Mouse (Mus musculus): ENCODE data around the gene Rab40b. TPM values are rescaled to one million over a fixed set of nuclear protein-coding genes. Genes with fewer than 3 reads are reported as not detected.

Rab40b gene
- total and polyA plus RNA-seq, 3 experiments: 0.39 TPM; not detected in 2

GRCm38 (mm10) chr11:121331641-121332040 is 56.4 kb downstream of the Rab40b start:
- no peaks in the 10 kb centered on the region for H3K4me1 ChIP-seq (ENCODE audit: control insufficient read depth in 1 of 2, insufficient read depth in 2 of 2, low read length in 2 of 2)
- H3K9me3 ChIP-seq (replicated peaks; ENCODE audit: insufficient read depth, low read length): no peaks in the 10 kb centered on the region
- TF ChIP-seq ZNF384 (IDR thresholded peaks at IDR 0.05; ENCODE audit: low read depth, low read length): no peak
- no peak for TF ChIP-seq MAX (IDR thresholded peaks at IDR 0.05; ENCODE audit: low read length)
- no peak for TF ChIP-seq POLR2AphosphoS5 (IDR thresholded peaks at IDR 0.05; ENCODE audit: borderline replicate concordance, low read depth, low read length)
- TF ChIP-seq EP300 (IDR thresholded peaks at IDR 0.05; ENCODE audit: low read depth in 1 of 2, low read length in 2 of 2): no peak
- TF ChIP-seq RAD21 (IDR thresholded peaks at IDR 0.05; ENCODE audit: low read depth, low read length): no peak
- H3K27me3 ChIP-seq (ENCODE audit: control insufficient read depth in 1 of 2, insufficient read depth in 2 of 2, low read length in 2 of 2): no peaks in the 10 kb centered on the region
- no peak for DNase-seq (ENCODE audit: low read depth, low spot score)
- H3K9ac ChIP-seq (ENCODE audit: control insufficient read depth, low read depth, low read length, poor library complexity, severe bottlenecking): no peak overlapping the region
- H3K27ac ChIP-seq (ENCODE audit: control insufficient read depth, low read depth, low read length): no peak overlapping the region
- peaks cover 0 to 59% of the 10 kb centered on the region in 2 experiments; a peak in 2 of 4 replicates for H3K36me3 ChIP-seq (ENCODE audit: control insufficient read depth in 1 of 2, insufficient read depth in 2 of 2, low read length in 2 of 2)
- H3K4me3 ChIP-seq (ENCODE audit: control insufficient read depth in 1 of 2, insufficient read depth in 1 of 2, low read depth in 2 of 2, low read length in 2 of 2): no peak overlapping the region
- no peaks in the 10 kb centered on the region; the same call in 1 of the 2 replicates for H3K79me2 ChIP-seq (ENCODE audit: control insufficient read depth, insufficient read depth, low read length, poor library complexity)

- Histone ChIP-seq H3K27me3 (ENCODE audit: control insufficient read depth in 1 of 2, insufficient read depth in 2 of 2, low read length in 2 of 2) (no peaks in the 10 kb centered on the region), H3K79me2 (ENCODE audit: control insufficient read depth, insufficient read depth, low read length, poor library complexity) (no peaks in the 10 kb centered on the region; the same call in 1 of the 2 replicates), H3K9ac (ENCODE audit: control insufficient read depth, low read depth, low read length, poor library complexity, severe bottlenecking) (no peak overlapping the region), H3K9me3 (replicated peaks; ENCODE audit: insufficient read depth, low read length) (no peaks in the 10 kb centered on the region), H3K4me3 (ENCODE audit: control insufficient read depth in 1 of 2, insufficient read depth in 1 of 2, low read depth in 2 of 2, low read length in 2 of 2) (no peak overlapping the region), H3K27ac (ENCODE audit: control insufficient read depth, low read depth, low read length) (no peak overlapping the region), H3K36me3 (ENCODE audit: control insufficient read depth in 1 of 2, insufficient read depth in 2 of 2, low read length in 2 of 2) (peaks cover 0 to 34% of the 10 kb centered on the region in 2 experiments; a peak in 2 of 4 replicates), H3K4me1 (ENCODE audit: control insufficient read depth in 1 of 2, insufficient read depth in 2 of 2, low read length in 2 of 2) (no peaks in the 10 kb centered on the region)
- TF ChIP-seq ZMIZ1 (IDR thresholded peaks at IDR 0.05; ENCODE audit: low read depth, low read length) (no peak), MAZ (IDR thresholded peaks at IDR 0.05; ENCODE audit: low read depth, low read length) (no peak), KAT2A (conservative IDR thresholded peaks at IDR 0.05; ENCODE audit: low read depth, low read length) (no peak), USF2 (IDR thresholded peaks at IDR 0.05; ENCODE audit: borderline replicate concordance in 1 of 2, insufficient read depth in 1 of 2, low read depth in 1 of 2, low read length in 2 of 2) (no peak), RAD21 (IDR thresholded peaks at IDR 0.05; ENCODE audit: low read depth, low read length) (no peak)
- no peak for DNase-seq (ENCODE audit: low read depth, low spot score)
Measured at GRCm38 (mm10) chr11:121328619-121329018, 59.4 kb downstream of the Rab40b start.

GRCm38 (mm10) chr11:121328206-121328605 is 59.8 kb downstream of the Rab40b start:
- Histone ChIP-seq H3K9me3 (replicated peaks; ENCODE audit: insufficient read depth, low read length) (no peaks in the 10 kb centered on the region), H3K4me1 (ENCODE audit: control insufficient read depth in 1 of 2, insufficient read depth in 2 of 2, low read length in 2 of 2) (no peaks in the 10 kb centered on the region), H3K36me3 (ENCODE audit: control insufficient read depth in 1 of 2, insufficient read depth in 2 of 2, low read length in 2 of 2) (peaks cover 0 to 30% of the 10 kb centered on the region in 2 experiments; a peak in 2 of 4 replicates), H3K27me3 (ENCODE audit: control insufficient read depth in 1 of 2, insufficient read depth in 2 of 2, low read length in 2 of 2) (no peaks in the 10 kb centered on the region), H3K27ac (ENCODE audit: control insufficient read depth, low read depth, low read length) (no peak overlapping the region), H3K79me2 (ENCODE audit: control insufficient read depth, insufficient read depth, low read length, poor library complexity) (no peaks in the 10 kb centered on the region), H3K4me3 (ENCODE audit: control insufficient read depth in 1 of 2, insufficient read depth in 1 of 2, low read depth in 2 of 2, low read length in 2 of 2) (no peak overlapping the region), H3K9ac (ENCODE audit: control insufficient read depth, low read depth, low read length, poor library complexity, severe bottlenecking) (no peak overlapping the region)
- no peak for DNase-seq (ENCODE audit: low read depth, low spot score)
- TF ChIP-seq GABPA (IDR thresholded peaks at IDR 0.05; ENCODE audit: low read depth, low read length) (no peak), TBP (IDR thresholded peaks at IDR 0.05; ENCODE audit: low read depth, low read length) (no peak), ETS1 (IDR thresholded peaks at IDR 0.05; ENCODE audit: low read depth, low read length) (no peak), USF1 (IDR thresholded peaks at IDR 0.05; ENCODE audit: low read depth, low read length) (no peak)
